Mouse (Mus musculus) adrenal gland, adult 8-10 months (tissue): ENCODE results near the gene Bmp6. TPM values are rescaled to one million over a fixed set of nuclear protein-coding genes. Genes with fewer than 3 reads are reported as not detected.

Source experiments
- DNase-seq: peaks from one replicate; pipeline ENCODE4 v3.0.0; 2022
- total RNA-seq, 4 experiments: library from RNA; stranded (reverse); gene quantifications; 2 replicates each; pipeline ENCODE4 v1.2.4; 2022

Bmp6 gene
- total RNA-seq, 4 experiments from 2014 or later: 8.2 to 12.5 (median 9.7) TPM

- no peak for DNase-seq
Observed at GRCm38 (mm10) chr13:38354284-38354683, 9.4 kb downstream of the Bmp6 start.

DNA sequence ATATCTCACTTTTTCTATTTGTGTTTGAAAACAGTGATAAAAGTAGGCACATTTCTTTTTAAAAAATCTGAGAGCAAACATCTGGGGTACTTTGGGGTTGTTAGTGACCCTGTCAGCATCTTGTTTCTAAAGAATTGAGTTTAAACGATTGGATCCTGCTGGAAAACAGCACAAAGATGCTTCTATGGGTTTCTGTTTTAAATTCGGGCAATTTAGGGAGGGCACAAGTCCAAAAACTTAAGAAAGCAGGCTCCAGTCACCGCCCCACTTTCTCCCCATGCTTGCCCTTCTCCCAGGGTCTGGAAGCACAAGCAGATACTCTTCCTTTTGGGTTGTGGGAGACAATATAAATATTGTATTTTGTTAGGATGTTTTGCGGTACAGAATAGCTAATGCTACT lies 14.1 kb downstream of the Bmp6 start:
- no peak for DNase-seq

DNA sequence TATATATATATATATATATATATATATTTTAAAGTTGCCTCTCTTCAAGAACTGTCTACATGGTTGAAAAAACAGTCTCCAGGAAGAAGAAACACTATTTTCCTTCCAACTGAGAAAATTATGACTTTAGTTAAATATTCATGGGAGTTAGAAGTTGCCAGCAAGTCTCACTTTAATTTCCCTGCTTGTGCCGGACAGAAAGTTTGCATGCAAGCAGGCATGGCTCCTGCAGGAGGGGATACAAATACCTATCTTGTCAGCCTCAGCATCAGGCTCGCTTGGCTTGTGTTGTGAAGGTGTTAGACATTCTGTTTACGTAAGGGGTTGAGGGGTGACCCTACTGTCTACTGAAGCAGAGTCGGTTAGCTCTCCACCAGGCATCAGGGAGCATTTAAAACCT lies 17.8 kb downstream of the Bmp6 start:
- no peak for DNase-seq

GRCm38 (mm10) chr13:38363869-38364268 lies 19.0 kb downstream of the Bmp6 start:
- DNase-seq: no peak

DNA sequence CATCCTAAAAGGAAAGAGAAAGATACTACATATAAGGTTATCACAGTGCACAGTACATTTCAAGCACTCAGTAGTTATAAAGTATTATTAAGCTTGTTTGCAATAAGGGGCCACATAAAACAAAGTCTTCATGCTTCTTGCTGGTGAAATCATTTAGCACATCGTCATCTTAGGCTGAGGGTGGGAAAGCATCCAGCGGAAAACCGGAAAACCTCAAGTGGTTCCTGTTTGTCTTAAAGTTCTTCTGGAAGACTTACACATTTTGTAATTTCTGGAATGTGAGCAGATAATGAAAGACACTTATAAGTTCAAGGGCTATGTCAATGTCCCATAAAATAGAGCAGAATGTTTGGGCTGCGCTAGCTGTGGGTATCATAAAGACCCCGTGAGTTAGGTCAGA lies 24.7 kb downstream of the Bmp6 start:
- DNase-seq: no peak

DNA sequence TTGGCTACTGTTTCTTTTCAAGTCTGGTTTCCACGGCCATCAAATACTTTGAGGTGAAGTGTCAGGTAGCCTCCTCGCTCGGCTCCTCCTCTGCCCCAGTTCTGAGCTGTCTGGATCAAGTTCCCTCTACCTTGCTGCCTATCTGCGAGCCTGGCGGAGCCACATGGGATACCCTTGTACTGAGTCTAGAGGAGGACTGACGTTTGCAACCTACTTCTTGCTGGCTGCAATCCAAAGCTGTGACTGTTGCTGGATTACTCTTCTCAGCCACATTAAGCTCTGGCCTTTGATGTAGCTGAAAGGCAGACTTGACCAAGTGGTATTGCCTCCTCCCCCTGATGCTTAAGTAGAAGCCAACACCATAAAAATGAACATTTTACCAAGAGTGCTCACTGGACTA lies 31.2 kb downstream of the Bmp6 start:
- DNase-seq: peak; percentile 12

- no peak for DNase-seq
Observed at GRCm38 (mm10) chr13:38377355-38377754, 32.4 kb downstream of the Bmp6 start.

- no peak for DNase-seq
Observed at GRCm38 (mm10) chr13:38379806-38380205, 34.9 kb downstream of the Bmp6 start.

DNA sequence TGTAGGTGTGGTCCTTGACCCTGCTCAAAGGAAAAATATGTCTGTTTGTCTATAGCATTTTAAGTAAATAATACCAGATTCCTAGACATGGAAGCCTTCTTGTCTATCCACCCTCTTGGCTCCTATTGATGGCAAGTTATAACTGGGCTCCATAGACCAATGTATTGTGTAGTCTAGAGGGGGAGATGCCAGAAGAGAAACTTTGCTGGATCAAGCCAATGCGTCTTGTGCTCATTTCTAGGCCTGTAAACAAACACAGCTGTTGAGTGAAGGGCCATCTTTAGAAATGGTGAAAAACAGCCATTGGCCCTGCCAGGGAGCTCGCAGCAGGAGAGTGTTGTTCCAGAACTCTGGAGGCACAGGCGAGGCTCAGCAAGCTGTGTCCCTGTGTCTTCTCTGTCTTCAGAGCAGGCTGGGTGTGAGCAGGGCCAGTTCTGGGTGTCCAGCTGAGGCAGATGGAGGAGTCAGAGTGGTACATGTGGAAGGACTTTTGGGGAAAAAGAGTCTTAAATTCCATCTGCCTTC lies 41.2 kb downstream of the Bmp6 start:
- DNase-seq: no peak

DNA sequence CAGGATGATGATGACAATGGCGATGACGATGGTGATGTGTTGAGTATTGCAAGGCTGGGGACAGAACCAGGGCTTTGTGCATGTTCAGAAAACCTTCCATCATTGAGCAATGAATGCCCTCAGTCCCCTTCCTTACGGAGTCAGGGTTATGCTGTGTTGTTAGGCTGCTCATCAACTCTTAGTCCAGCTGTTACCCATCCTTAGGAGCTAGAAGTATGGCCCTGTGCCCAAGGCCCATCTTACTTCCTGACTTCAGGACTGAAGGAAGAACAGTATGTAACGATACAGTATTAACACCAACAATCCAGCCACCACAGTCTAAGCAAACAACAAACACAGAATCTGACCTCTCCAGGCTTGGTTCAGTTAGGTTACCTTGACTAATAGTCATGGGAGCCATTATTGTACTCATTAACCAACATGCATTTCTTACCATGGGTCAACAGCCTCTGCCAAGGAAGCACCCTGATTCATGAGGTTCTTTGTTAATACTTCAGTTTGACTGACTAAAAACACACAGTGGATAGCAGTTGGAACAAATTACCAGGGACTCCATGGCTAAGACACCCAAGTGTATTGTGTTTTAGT lies 42.6 kb downstream of the Bmp6 start:
- DNase-seq: no peak

GRCm38 (mm10) chr13:38393444-38393843 lies 48.5 kb downstream of the Bmp6 start:
- no peak for DNase-seq

GRCm38 (mm10) chr13:38395026-38395425 lies 50.1 kb downstream of the Bmp6 start:
- DNase-seq: no peak

GRCm38 (mm10) chr13:38397007-38397545 lies 52.2 kb downstream of the Bmp6 start:
- no peak for DNase-seq

GRCm38 (mm10) chr13:38398658-38399057 lies 53.8 kb downstream of the Bmp6 start:
- no peak for DNase-seq

DNA sequence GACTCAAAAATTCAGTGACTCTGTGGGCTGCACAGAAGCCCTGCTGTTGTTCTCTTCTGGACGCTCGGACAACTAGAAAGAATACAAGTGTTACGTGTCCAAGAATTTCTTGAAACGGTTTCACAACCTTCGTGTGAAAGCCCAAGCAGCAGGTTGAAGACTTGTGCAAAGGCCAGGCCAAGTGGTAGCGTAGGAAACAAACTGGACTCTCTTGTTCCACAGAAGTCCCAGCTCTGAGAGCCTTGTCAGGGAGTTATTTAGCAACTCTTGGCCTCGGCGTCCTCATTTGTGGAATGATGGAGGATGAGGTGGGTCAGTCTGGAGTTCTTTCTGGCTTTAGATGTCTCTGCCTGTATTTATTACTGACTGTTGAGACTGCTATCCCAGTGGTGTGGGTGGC lies 55.8 kb downstream of the Bmp6 start:
- no peak for DNase-seq

- no peak for DNase-seq
Observed at GRCm38 (mm10) chr13:38407611-38408315, 62.9 kb downstream of the Bmp6 start.

DNA sequence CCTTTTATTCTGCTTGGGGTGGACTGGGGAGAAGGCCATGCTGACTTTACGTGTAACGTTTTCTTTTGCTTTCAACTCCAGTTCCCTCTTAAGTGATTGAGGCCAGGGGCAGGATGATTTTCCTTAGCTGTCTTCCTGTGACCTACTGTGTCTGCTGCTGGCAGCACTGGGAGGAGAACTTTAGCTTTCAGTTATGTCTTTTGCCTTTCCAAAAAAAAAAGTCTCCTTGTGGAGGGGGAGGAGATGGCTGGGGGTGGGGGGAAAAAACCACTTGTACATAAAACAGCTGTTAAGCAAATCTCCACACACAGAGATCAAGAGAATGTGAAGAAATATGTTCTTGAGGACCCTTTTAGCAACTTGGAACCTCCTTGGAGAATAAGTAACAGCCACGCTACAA lies 63.7 kb downstream of the Bmp6 start:
- no peak for DNase-seq

DNA sequence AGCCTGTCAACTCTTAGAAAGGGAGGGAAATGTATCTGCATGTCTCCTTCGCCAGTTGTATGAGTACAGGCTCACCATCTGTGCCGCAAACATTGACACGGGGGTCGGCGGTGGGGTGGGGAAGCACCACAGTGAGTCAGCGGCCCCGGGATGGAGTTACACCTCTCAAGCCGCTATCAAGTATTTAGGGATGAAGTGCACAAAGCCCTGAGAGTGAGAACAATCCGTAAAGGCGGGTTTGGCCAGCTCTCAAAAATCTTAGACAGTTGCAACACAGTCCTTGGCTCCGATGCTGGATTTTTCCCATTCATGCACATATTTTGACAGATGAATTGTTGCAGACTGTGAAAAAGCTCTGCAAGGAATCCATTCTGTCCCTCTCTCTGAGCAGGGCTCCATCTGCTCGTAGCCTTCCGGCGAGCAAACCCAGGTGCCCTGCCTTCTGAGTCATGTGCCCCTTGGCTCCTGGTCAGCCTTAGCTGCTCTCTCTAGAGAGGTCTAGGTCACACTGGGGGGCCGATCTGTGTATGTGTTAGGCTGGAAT lies 65.5 kb downstream of the Bmp6 start:
- DNase-seq: peak; percentile 68

- DNase-seq: no peak
Observed at GRCm38 (mm10) chr13:38419781-38420180, 74.9 kb downstream of the Bmp6 start.

- DNase-seq: no peak
Observed at GRCm38 (mm10) chr13:38422491-38422890, 77.6 kb downstream of the Bmp6 start.

GRCm38 (mm10) chr13:38425294-38425693 lies 80.4 kb downstream of the Bmp6 start:
- DNase-seq: no peak

- no peak for DNase-seq
Observed at GRCm38 (mm10) chr13:38429671-38430070, 84.8 kb downstream of the Bmp6 start.

DNA sequence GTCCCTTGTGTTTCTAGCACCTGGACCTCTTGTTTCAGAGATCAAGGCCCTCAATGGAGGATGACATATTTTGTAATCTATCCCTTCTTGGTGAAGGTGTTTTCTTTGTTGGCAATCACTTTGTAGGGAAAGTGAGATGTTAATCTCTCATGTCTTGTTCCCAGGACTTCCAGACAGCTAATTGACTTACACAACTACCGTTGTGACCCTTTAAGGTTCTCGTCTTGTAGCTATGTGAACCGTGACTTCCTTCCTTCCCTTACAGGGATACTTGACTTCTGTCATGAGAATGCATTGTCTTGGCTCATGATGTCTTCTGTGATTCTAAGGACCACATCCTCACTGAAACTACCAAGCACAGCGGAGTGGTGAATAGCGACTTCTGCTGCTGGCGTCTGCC lies 85.2 kb downstream of the Bmp6 start:
- DNase-seq: no peak

DNA sequence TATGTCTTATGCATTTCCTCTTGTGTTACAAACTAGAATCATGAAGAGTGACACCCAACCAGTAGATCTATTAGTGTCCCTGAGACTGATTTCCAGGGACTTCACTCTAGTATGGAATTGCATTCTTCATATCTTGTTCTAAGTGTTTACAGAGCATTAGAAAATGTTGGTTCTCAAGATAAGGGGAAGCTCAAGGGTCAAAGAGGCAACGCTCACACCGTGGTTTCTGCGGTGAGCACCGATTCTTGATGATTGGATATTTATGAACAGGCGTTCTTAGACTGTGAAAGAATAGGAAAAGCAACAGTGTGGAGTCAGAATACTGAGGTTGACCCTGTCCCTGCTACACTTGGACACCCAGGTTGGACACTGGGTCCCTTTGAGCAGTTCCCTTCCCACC lies 89.9 kb downstream of the Bmp6 start:
- DNase-seq: no peak
